Mouse (Mus musculus) erythroblast, embryonic 14.5 days (primary cell): ENCODE results near the gene Sypl2. TPM values are rescaled to one million over a fixed set of nuclear protein-coding genes. Genes with fewer than 3 reads are reported as not detected.
A peak's percentile ranks its signal among the peaks of the same experiment; 100 is the strongest.

Experiments used
- H3K27me3 ChIP-seq: 2 replicates; pipeline ENCODE4 v1.6.1; 2012; ENCODE audit warnings: inconsistent platforms; ENCODE audit not compliant: control insufficient read depth
- H3K36me3 ChIP-seq: 2 replicates; pipeline ENCODE4 v1.6.1; 2012; ENCODE audit warnings: mild to moderate bottlenecking, inconsistent platforms; ENCODE audit not compliant: control insufficient read depth
- H3K4me1 ChIP-seq: 2 replicates; pipeline ENCODE4 v1.6.1; 2012; ENCODE audit warnings: inconsistent platforms; ENCODE audit not compliant: control insufficient read depth
- H3K4me3 ChIP-seq: replicated peaks from 2 replicates; pipeline ENCODE3; 2012; ENCODE audit warnings: moderate library complexity, mild to moderate bottlenecking, inconsistent platforms
- H3K9me3 ChIP-seq: 2 replicates; pipeline ENCODE4 v1.6.1; 2012; ENCODE audit warnings: low read length, inconsistent platforms, mixed read lengths; ENCODE audit not compliant: control insufficient read depth
- GATA1 ChIP-seq: IDR thresholded peaks from 2 replicates; pipeline ENCODE4 v1.6.1; 2012; ENCODE audit warnings: low read length, inconsistent platforms, mixed read lengths
- TAL1 ChIP-seq: IDR thresholded peaks from 3 replicates; pipeline ENCODE4 v1.6.1; 2012; ENCODE audit warnings: low read length, inconsistent platforms, mixed read lengths
- polyA plus RNA-seq: library from polyadenylated mRNA; stranded (reverse); fragments of >175 nt; gene quantifications from 2 replicates; pipeline ENCODE4 v1.2.3, GENCODE M21; 2012

Sypl2 gene
- polyA plus RNA-seq, 1 experiment, result not detected

- Histone ChIP-seq H3K36me3 (no peaks in the 10 kb centered on the region), H3K9me3 (peaks cover 2% of the 10 kb centered on the region; the same call in 1 of the 2 replicates), H3K27me3 (peaks cover 82% of the 10 kb centered on the region), H3K4me3 (no peak overlapping the region), H3K4me1 (0 out of 2 replicates have a peak, but pooled peaks cover 3% of the 10 kb centered on the region)
- TF ChIP-seq GATA1 (no peak), TAL1 (no peak)
These were observed 1.1 kb upstream of the Sypl2 start for GRCm38 (mm10) chr3:108227521-108227920.

- H3K4me1 ChIP-seq, result 0 out of 2 replicates have a peak, but pooled peaks cover 3% of the 10 kb centered on the region
- TF ChIP-seq TAL1, result no peak
- TF ChIP-seq GATA1, result no peak
- H3K4me3 ChIP-seq, result no peak overlapping the region
- H3K36me3 ChIP-seq, result no peaks in the 10 kb centered on the region
- peaks cover 92% of the 10 kb centered on the region for H3K27me3 ChIP-seq
- H3K9me3 ChIP-seq, result peaks cover 2% of the 10 kb centered on the region; the same call in 1 of the 2 replicates
These were observed 514 bp downstream of the Sypl2 start for GRCm38 (mm10) chr3:108225711-108226557.

- Histone ChIP-seq H3K27me3 (peaks cover 56% of the 10 kb centered on the region), H3K36me3 (no peaks in the 10 kb centered on the region), H3K4me1 (no peaks in the 10 kb centered on the region), H3K4me3 (no peak overlapping the region), H3K9me3 (no peaks in the 10 kb centered on the region; the same call in 1 of the 2 replicates)
- TF ChIP-seq GATA1, result no peak
- TF ChIP-seq TAL1, result no peak
These were observed 5.8 kb downstream of the Sypl2 start for GRCm38 (mm10) chr3:108220661-108221060.

- Histone ChIP-seq H3K9me3 (no peaks in the 10 kb centered on the region), H3K27me3 (peaks cover 36% of the 10 kb centered on the region), H3K4me3 (no peak overlapping the region), H3K4me1 (peaks cover 12% of the 10 kb centered on the region), H3K36me3 (no peaks in the 10 kb centered on the region)
- TF ChIP-seq TAL1 (no peak), GATA1 (no peak)
These were observed 11.7 kb downstream of the Sypl2 start for GRCm38 (mm10) chr3:108214734-108215133.

GRCm38 (mm10) chr3:108212406-108212805 is 14.0 kb downstream of the Sypl2 start:
- Histone ChIP-seq H3K27me3 (peaks cover 32% of the 10 kb centered on the region), H3K36me3 (peaks cover 2% of the 10 kb centered on the region; the same call in 1 of the 2 replicates), H3K4me3 (no peak overlapping the region), H3K9me3 (no peaks in the 10 kb centered on the region), H3K4me1 (peaks cover 26% of the 10 kb centered on the region)
- TF ChIP-seq GATA1 (no peak), TAL1 (no peak)

- peaks cover 5% of the 10 kb centered on the region for H3K36me3 ChIP-seq
- TF ChIP-seq GATA1 (no peak), TAL1 (no peak)
- H3K9me3 ChIP-seq, result no peaks in the 10 kb centered on the region
- H3K4me1 ChIP-seq, result peaks cover 26% of the 10 kb centered on the region
- no peak overlapping the region for H3K4me3 ChIP-seq
- peaks cover 32% of the 10 kb centered on the region for H3K27me3 ChIP-seq
These were observed 14.6 kb downstream of the Sypl2 start for GRCm38 (mm10) chr3:108211845-108212244.

GRCm38 (mm10) chr3:108210771-108211139 is 15.7 kb downstream of the Sypl2 start, which contains the start of gene Atxn7l2:
TSS of gene Atxn7l2 (minus strand) at chr3:108210934.
- H3K27me3 ChIP-seq, result peaks cover 29% of the 10 kb centered on the region
- peaks cover 16% of the 10 kb centered on the region for H3K36me3 ChIP-seq
- H3K4me3 ChIP-seq, result peak within 1 kb of the TSS; percentile 89
- peaks cover 26% of the 10 kb centered on the region for H3K4me1 ChIP-seq
- TF ChIP-seq TAL1 (no peak), GATA1 (no peak)
- no peaks in the 10 kb centered on the region for H3K9me3 ChIP-seq

GRCm38 (mm10) chr3:108209946-108210770 is 16.3 kb downstream of the Sypl2 start:
- peaks cover 22% of the 10 kb centered on the region for H3K36me3 ChIP-seq
- TF ChIP-seq TAL1 (no peak), GATA1 (no peak)
- H3K9me3 ChIP-seq, result no peaks in the 10 kb centered on the region
- peaks cover 29% of the 10 kb centered on the region for H3K27me3 ChIP-seq
- peak overlapping the region; percentile 89 for H3K4me3 ChIP-seq
- peaks cover 26% of the 10 kb centered on the region for H3K4me1 ChIP-seq

- Histone ChIP-seq H3K4me3 (peak overlapping the region; percentile 89), H3K36me3 (peaks cover 27% of the 10 kb centered on the region), H3K9me3 (no peaks in the 10 kb centered on the region), H3K4me1 (peaks cover 26% of the 10 kb centered on the region), H3K27me3 (peaks cover 29% of the 10 kb centered on the region)
- TF ChIP-seq TAL1, result no peak
- TF ChIP-seq GATA1, result no peak
These were observed 16.9 kb downstream of the Sypl2 start for GRCm38 (mm10) chr3:108209536-108209935.
